Mouse (Mus musculus) left cerebral cortex, adult 2 months (tissue): Measurements from ENCODE around the gene Ssc4d. TPM values are rescaled to one million over a fixed set of nuclear protein-coding genes. Genes with fewer than 3 reads are reported as not detected.
A peak's percentile ranks its signal among the peaks of the same experiment; 100 is the strongest.

Experiments
- DNase-seq, 2 experiments: peaks; one replicate each; pipeline ENCODE4 v3.0.0; 2021 to 2022; ENCODE audit warnings: low spot score in 2 of 2, mixed read lengths in 1 of 2; ENCODE audit errors: extremely low spot score in 1 of 2
- H3K27ac ChIP-seq: fragments of 200-600 bp; 2 replicates; pipeline ENCODE4 v1.8.1; 2022
- H3K4me3 ChIP-seq: fragments of 200-600 bp; 2 replicates; pipeline ENCODE4 v1.8.1; 2022
- CTCF ChIP-seq: fragments of 200-600 bp; IDR thresholded peaks from 2 replicates; pipeline ENCODE4 v1.8.1; 2022; ENCODE audit warnings: antibody characterized with exemption, mild to moderate bottlenecking, moderate library complexity
- intact Hi-C: fragments of 180-260 bp; cut with DNase I; formaldehyde crosslinking; loops from one replicate; pipeline ENCODE4 v1.15.1; 2025
- total RNA-seq, 2 experiments: library from RNA; stranded (reverse); gene quantifications; 2 replicates each; pipeline ENCODE4 v1.2.3; 2021

The Ssc4d gene
- total RNA-seq, 2 experiments from 2014 or later: 1.3 to 1.5 TPM

- H3K4me3 ChIP-seq: peak overlapping the region; percentile 85
These were observed 40.4 kb downstream of the Ssc4d start for GRCm38 (mm10) chr5:135933900-135934441.

GRCm38 (mm10) chr5:135933222-135933899 lies 41.0 kb downstream of the Ssc4d start:
- peak overlapping the region; percentile 94 for H3K27ac ChIP-seq
- intact Hi-C loops: loop anchor here (10.0 kb wide), 1 partner anchor 749 kb away; the partner anchor contains the start of gene Baz1b
- peak overlapping the region; percentile 85 for H3K4me3 ChIP-seq
- no peak for DNase-seq
- no peak for TF ChIP-seq CTCF

More at GRCm38 (mm10) chr5:135933900-135934441, 40.4 kb downstream of the Ssc4d start:
- DNase-seq: peak; percentile 70 to 74
- intact Hi-C loops: loop anchor here (1.0 to 10.0 kb wide), 4 partner anchors 23 to 749 kb away; partner anchors contain the start of gene Baz1b
- TF ChIP-seq CTCF: no peak
- peak overlapping the region; percentile 94 for H3K27ac ChIP-seq

- H3K4me3 ChIP-seq: peak overlapping the region; percentile 85
- intact Hi-C loops: loop anchor here (10.0 kb wide), 1 partner anchor 748 kb away; the partner anchor contains the start of gene Baz1b
- DNase-seq: no peak
- peak overlapping the region; percentile 94 for H3K27ac ChIP-seq
- no peak for TF ChIP-seq CTCF
These were observed 42.0 kb downstream of the Ssc4d start for GRCm38 (mm10) chr5:135932359-135932758.

- intact Hi-C loops: loop anchor here (10.0 kb wide), 1 partner anchor 747 kb away; the partner anchor contains the start of gene Baz1b
- no peak for DNase-seq
- TF ChIP-seq CTCF: no peak
- Histone ChIP-seq H3K27ac (peak overlapping the region; percentile 53; the same call in 1 of the 2 replicates), H3K4me3 (peak overlapping the region; percentile 85)
These were observed 42.8 kb downstream of the Ssc4d start for GRCm38 (mm10) chr5:135931526-135931925.

- TF ChIP-seq CTCF: no peak
- Histone ChIP-seq H3K27ac (no peak overlapping the region), H3K4me3 (0 out of 2 replicates have a peak overlapping the region, but pooled peaks have one; percentile 9)
- intact Hi-C loops: loop anchor here (10.0 kb wide), 1 partner anchor 745 kb away; the partner anchor contains the start of gene Baz1b
- no peak for DNase-seq
These were observed 44.5 kb downstream of the Ssc4d start for GRCm38 (mm10) chr5:135929685-135930424.

- intact Hi-C loops: no loop called here
- Histone ChIP-seq H3K4me3 (no peak overlapping the region), H3K27ac (no peak overlapping the region)
- no peak for DNase-seq
- TF ChIP-seq CTCF: no peak
These were observed 50.4 kb downstream of the Ssc4d start for GRCm38 (mm10) chr5:135923901-135924300.

- no peak for TF ChIP-seq CTCF
- no peak for DNase-seq
- Histone ChIP-seq H3K4me3 (no peak overlapping the region), H3K27ac (no peak overlapping the region)
- intact Hi-C loops: no loop called here
These were observed 54.4 kb downstream of the Ssc4d start for GRCm38 (mm10) chr5:135919902-135920301.

GRCm38 (mm10) chr5:135918593-135918992 lies 55.7 kb downstream of the Ssc4d start:
- no peak overlapping the region for H3K4me3 ChIP-seq
- intact Hi-C loops: no loop called here
- no peak; the same call in 1 of the 2 replicates for TF ChIP-seq CTCF
- DNase-seq: no peak
- no peak overlapping the region for H3K27ac ChIP-seq

- intact Hi-C loops: no loop called here
- Histone ChIP-seq H3K27ac (no peak overlapping the region), H3K4me3 (no peak overlapping the region)
- DNase-seq: no peak
- no peak for TF ChIP-seq CTCF
These were observed 56.3 kb downstream of the Ssc4d start for GRCm38 (mm10) chr5:135918059-135918437.

- no peak for DNase-seq
- TF ChIP-seq CTCF: peak; percentile 53
- Histone ChIP-seq H3K27ac (no peak overlapping the region), H3K4me3 (no peak overlapping the region)
- intact Hi-C loops: no loop called here
These were observed 56.8 kb downstream of the Ssc4d start for GRCm38 (mm10) chr5:135917327-135918058.

- intact Hi-C loops: no loop called here
These were observed 57.7 kb downstream of the Ssc4d start for GRCm38 (mm10) chr5:135916601-135917000.

More at GRCm38 (mm10) chr5:135916601-135917000, 57.7 kb downstream of the Ssc4d start:
- Histone ChIP-seq H3K4me3 (no peak overlapping the region), H3K27ac (no peak overlapping the region)
- no peak for DNase-seq
- TF ChIP-seq CTCF: no peak
